Mouse (Mus musculus) heart, embryonic 10.5 days (tissue): ENCODE results near the gene Ube2e2. TPM values are rescaled to one million over a fixed set of nuclear protein-coding genes. Genes with fewer than 3 reads are reported as not detected.
"Not testable (repeated sequence)": the region's sequence is repeated elsewhere in the genome, so short reads cannot be mapped to it uniquely, and the experiment has no call there.

ENCODE experiments used
- DNase-seq: peaks from one replicate; pipeline ENCODE4 v3.0.0-alpha.2; 2017; ENCODE audit warnings: low spot score
- H3K27ac ChIP-seq: fragments of 300-500 bp; sonication (generic); 2 replicates; pipeline ENCODE4 v1.5.1; 2016; ENCODE audit warnings: mild to moderate bottlenecking
- H3K27me3 ChIP-seq: fragments of 300-500 bp; sonication (generic); 2 replicates; pipeline ENCODE4 v1.6.1; 2016; ENCODE audit warnings: mild to moderate bottlenecking; ENCODE audit not compliant: poor library complexity, insufficient read depth, severe bottlenecking
- H3K36me3 ChIP-seq: fragments of 300-500 bp; sonication (generic); 2 replicates; pipeline ENCODE4 v1.6.1; 2016; ENCODE audit warnings: mild to moderate bottlenecking, moderate library complexity
- H3K4me1 ChIP-seq: fragments of 300-500 bp; sonication (generic); 2 replicates; pipeline ENCODE4 v1.6.1; 2016; ENCODE audit warnings: mild to moderate bottlenecking
- H3K4me3 ChIP-seq: fragments of 300-500 bp; sonication (generic); 2 replicates; pipeline ENCODE4 v1.5.1; 2016; ENCODE audit warnings: mild to moderate bottlenecking, moderate library complexity
- H3K9me3 ChIP-seq: fragments of 300-500 bp; sonication (generic); 2 replicates; pipeline ENCODE4 v1.6.1; 2016; ENCODE audit warnings: mild to moderate bottlenecking, moderate library complexity
- WGBS: fragments of 180-500 bp; shearing (Covaris S2); methylation state at CpG from one replicate; pipeline ENCODE4 v1.1.7; 2016; 5-methylcytosine and 5-hydroxymethylcytosine counted together
- polyA plus RNA-seq: library from polyadenylated mRNA; unstranded; fragments of >200 nt; fragmentation: Nextera tagmentation; extraction: Ambion mirVana; gene quantifications from 2 replicates; pipeline ENCODE4 v1.2.1, GENCODE M21; 2016

Ube2e2 gene
- polyA plus RNA-seq, 1 experiment from 2014 or later: 39.6 TPM

GRCm38 (mm10) chr14:18715529-18715928 is 178.5 kb downstream of the Ube2e2 start:
- DNase-seq: no peak
- no peaks in the 10 kb centered on the region for H3K27me3 ChIP-seq
- no peaks in the 10 kb centered on the region for H3K4me1 ChIP-seq
- H3K36me3 ChIP-seq: no peaks in the 10 kb centered on the region
- no peak overlapping the region for H3K4me3 ChIP-seq
- no peak overlapping the region for H3K27ac ChIP-seq
- WGBS: 92% methylated on average over 1 of the region's 1 CpGs
- H3K9me3 ChIP-seq: 0 out of 2 replicates have a peak, but pooled peaks cover 3% of the 10 kb centered on the region

- Histone ChIP-seq H3K4me1 (no peaks in the 10 kb centered on the region), H3K9me3 (no peaks in the 10 kb centered on the region), H3K36me3 (no peaks in the 10 kb centered on the region), H3K27me3 (no peaks in the 10 kb centered on the region), H3K4me3 (no peak overlapping the region), H3K27ac (no peak overlapping the region)
- no peak for DNase-seq
- WGBS: 81% methylated on average over 4 of the region's 4 CpGs
Observed at GRCm38 (mm10) chr14:18697662-18698225, 196.3 kb downstream of the Ube2e2 start.

GRCm38 (mm10) chr14:18696418-18696817 is 197.6 kb downstream of the Ube2e2 start:
- H3K9me3 ChIP-seq, H3K4me3 ChIP-seq, H3K36me3 ChIP-seq, DNase-seq, H3K27ac ChIP-seq, H3K4me1 ChIP-seq, H3K27me3 ChIP-seq: not testable (repeated sequence)

- Histone ChIP-seq H3K4me3 (no peak overlapping the region), H3K4me1 (no peaks in the 10 kb centered on the region), H3K27me3 (no peaks in the 10 kb centered on the region), H3K36me3 (no peaks in the 10 kb centered on the region), H3K9me3 (no peaks in the 10 kb centered on the region), H3K27ac (no peak overlapping the region)
- no peak for DNase-seq
- WGBS: 63% methylated on average over 3 of the region's 3 CpGs
Observed at GRCm38 (mm10) chr14:18678121-18678836, 215.8 kb downstream of the Ube2e2 start.

- DNase-seq: no peak
- no peaks in the 10 kb centered on the region for H3K4me1 ChIP-seq
- H3K4me3 ChIP-seq: no peak overlapping the region
- H3K27me3 ChIP-seq: no peaks in the 10 kb centered on the region
- H3K27ac ChIP-seq: no peak overlapping the region
- H3K9me3 ChIP-seq: no peaks in the 10 kb centered on the region
- 90% methylated on average over 8 of the region's 8 CpGs for WGBS
- H3K36me3 ChIP-seq: no peaks in the 10 kb centered on the region
Observed at GRCm38 (mm10) chr14:18670712-18671111, 223.4 kb downstream of the Ube2e2 start.

GRCm38 (mm10) chr14:18669301-18669935 is 224.6 kb downstream of the Ube2e2 start:
- WGBS: 81% methylated on average over 2 of the region's 2 CpGs
- DNase-seq: no peak

GRCm38 (mm10) chr14:18668309-18668708 is 225.8 kb downstream of the Ube2e2 start:
- H3K27ac ChIP-seq, H3K36me3 ChIP-seq, H3K9me3 ChIP-seq, H3K4me3 ChIP-seq, H3K27me3 ChIP-seq, H3K4me1 ChIP-seq, DNase-seq: not testable (repeated sequence)
- WGBS: 94% methylated on average over 4 of the region's 4 CpGs

More at GRCm38 (mm10) chr14:18669301-18669935, 224.6 kb downstream of the Ube2e2 start:
- H3K36me3 ChIP-seq: no peaks in the 10 kb centered on the region
- H3K27me3 ChIP-seq: no peaks in the 10 kb centered on the region
- no peaks in the 10 kb centered on the region for H3K4me1 ChIP-seq
- no peak overlapping the region for H3K27ac ChIP-seq
- H3K4me3 ChIP-seq: no peak overlapping the region
- H3K9me3 ChIP-seq: no peaks in the 10 kb centered on the region

- 67% methylated on average over 2 of the region's 2 CpGs for WGBS
- H3K4me3 ChIP-seq: no peak overlapping the region
- no peaks in the 10 kb centered on the region for H3K9me3 ChIP-seq
- no peaks in the 10 kb centered on the region for H3K27me3 ChIP-seq
- DNase-seq: no peak
- H3K36me3 ChIP-seq: no peaks in the 10 kb centered on the region
- no peaks in the 10 kb centered on the region for H3K4me1 ChIP-seq
- no peak overlapping the region for H3K27ac ChIP-seq
Observed at GRCm38 (mm10) chr14:18667755-18668154, 226.3 kb downstream of the Ube2e2 start.

GRCm38 (mm10) chr14:18666251-18666650 is 227.8 kb downstream of the Ube2e2 start:
- Histone ChIP-seq H3K9me3 (peaks cover 8% of the 10 kb centered on the region; the same call in 1 of the 2 replicates), H3K36me3 (no peaks in the 10 kb centered on the region), H3K4me3 (no peak overlapping the region), H3K27me3 (no peaks in the 10 kb centered on the region), H3K27ac (no peak overlapping the region), H3K4me1 (no peaks in the 10 kb centered on the region)
- DNase-seq: no peak
- 66% methylated on average over 1 of the region's 1 CpGs for WGBS

GRCm38 (mm10) chr14:18665267-18666024 is 228.6 kb downstream of the Ube2e2 start:
- no peak for DNase-seq
- no peaks in the 10 kb centered on the region for H3K4me1 ChIP-seq

GRCm38 (mm10) chr14:18663666-18664065 is 230.4 kb downstream of the Ube2e2 start:
- Histone ChIP-seq H3K9me3 (peaks cover 8% of the 10 kb centered on the region; the same call in 1 of the 2 replicates), H3K36me3 (no peaks in the 10 kb centered on the region), H3K27ac (no peak overlapping the region), H3K4me3 (no peak overlapping the region), H3K4me1 (no peaks in the 10 kb centered on the region), H3K27me3 (no peaks in the 10 kb centered on the region)
- no peak for DNase-seq
- 90% methylated on average over 2 of the region's 2 CpGs for WGBS

More at GRCm38 (mm10) chr14:18665267-18666024, 228.6 kb downstream of the Ube2e2 start:
- peaks cover 8% of the 10 kb centered on the region; the same call in 1 of the 2 replicates for H3K9me3 ChIP-seq
- no peaks in the 10 kb centered on the region for H3K27me3 ChIP-seq
- H3K4me3 ChIP-seq: no peak overlapping the region
- WGBS: 77% methylated on average over 1 of the region's 1 CpGs
- no peak overlapping the region for H3K27ac ChIP-seq
- no peaks in the 10 kb centered on the region for H3K36me3 ChIP-seq

DNA sequence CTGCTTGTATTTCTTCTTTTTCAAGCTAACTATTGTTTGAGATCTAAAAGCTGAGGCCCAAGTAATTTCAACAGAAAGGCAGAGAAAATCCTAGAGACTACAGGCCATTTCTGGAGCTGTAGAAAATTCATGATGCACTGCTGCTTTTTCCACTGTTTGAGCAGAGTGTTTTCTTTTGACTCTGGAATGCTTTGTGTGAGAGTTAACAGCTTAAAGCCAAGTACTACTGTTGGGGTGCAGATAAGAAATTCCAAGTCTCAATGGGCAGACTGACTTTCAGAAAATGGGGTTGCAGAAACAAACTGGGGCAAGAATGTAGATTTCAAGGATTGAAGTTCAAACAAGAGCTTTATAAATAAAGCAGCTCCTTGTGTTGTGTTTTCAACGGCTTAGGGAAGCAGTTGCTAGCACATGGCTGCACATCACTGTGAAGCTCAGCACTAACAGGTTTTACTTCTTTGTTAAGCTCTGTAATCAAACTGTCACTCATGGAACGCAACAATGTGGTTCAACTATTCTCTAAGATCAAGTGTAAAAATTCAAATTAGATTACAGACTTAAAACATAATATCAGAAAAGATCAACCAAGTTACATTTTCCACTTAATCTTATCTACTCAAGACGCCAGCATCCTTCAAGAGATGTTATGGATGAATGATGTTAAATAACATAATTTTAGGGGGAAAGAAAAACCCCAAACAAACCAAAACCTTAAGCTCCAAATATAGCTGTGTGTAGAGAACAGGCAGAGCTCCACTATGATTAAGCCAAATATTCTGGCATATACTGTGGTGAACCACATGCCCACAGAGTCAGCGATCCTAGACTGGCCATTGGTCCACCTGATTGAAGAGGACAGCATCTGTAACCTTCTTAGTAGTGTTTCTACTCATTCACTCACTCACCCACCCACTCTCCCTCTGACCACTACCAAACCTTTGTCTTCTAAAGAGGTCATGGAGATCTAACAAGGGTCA is 236.0 kb downstream of the Ube2e2 start:
- H3K9me3 ChIP-seq: peaks cover 8% of the 10 kb centered on the region; the same call in 1 of the 2 replicates
- 79% methylated on average over 4 of the region's 4 CpGs for WGBS
- H3K4me3 ChIP-seq: no peak overlapping the region
- H3K36me3 ChIP-seq: no peaks in the 10 kb centered on the region
- H3K27me3 ChIP-seq: no peaks in the 10 kb centered on the region
- no peak overlapping the region for H3K27ac ChIP-seq
- H3K4me1 ChIP-seq: no peaks in the 10 kb centered on the region
- DNase-seq: no peak
